Mouse (Mus musculus) testis, adult 2 months (tissue): Measurements from ENCODE around the gene Dlgap1. TPM values are rescaled to one million over a fixed set of nuclear protein-coding genes. Genes with fewer than 3 reads are reported as not detected.

Experiments
- H3K27ac ChIP-seq: fragments of 200-500 bp; 2 replicates; pipeline ENCODE4 v1.5.1; 2012; ENCODE audit warnings: low read depth, low read length; ENCODE audit not compliant: control insufficient read depth, insufficient read depth
- H3K27me3 ChIP-seq: fragments of 200-500 bp; 2 replicates; pipeline ENCODE4 v1.6.1; 2012; ENCODE audit warnings: mild to moderate bottlenecking, low read length, moderate library complexity; ENCODE audit not compliant: control insufficient read depth, insufficient read depth
- H3K36me3 ChIP-seq: fragments of 200-500 bp; 2 replicates; pipeline ENCODE4 v1.6.1; 2012; ENCODE audit warnings: mild to moderate bottlenecking, low read length; ENCODE audit not compliant: control insufficient read depth, insufficient read depth
- H3K4me1 ChIP-seq: fragments of 200-500 bp; 2 replicates; pipeline ENCODE4 v1.6.1; 2012; ENCODE audit warnings: low read length; ENCODE audit not compliant: control insufficient read depth, insufficient read depth
- H3K4me3 ChIP-seq: fragments of 200-500 bp; 2 replicates; pipeline ENCODE4 v1.5.1; 2012; ENCODE audit warnings: low read depth, mild to moderate bottlenecking, low read length, moderate library complexity, mixed read lengths; ENCODE audit not compliant: control insufficient read depth
- CTCF ChIP-seq: fragments of 200-500 bp; IDR thresholded peaks from 2 replicates; pipeline ENCODE4 v1.5.1; 2012; ENCODE audit warnings: low read depth, mild to moderate bottlenecking, inconsistent platforms, low read length, moderate library complexity; ENCODE audit not compliant: control insufficient read depth, insufficient read depth, insufficient replicate concordance
- POLR2A ChIP-seq: fragments of 200-500 bp; IDR thresholded peaks from 2 replicates; pipeline ENCODE4 v1.6.1; 2012; ENCODE audit warnings: low read depth, mild to moderate bottlenecking, inconsistent platforms, low read length, moderate library complexity; ENCODE audit not compliant: control insufficient read depth
- polyA plus RNA-seq: library from polyadenylated mRNA; depleted of rRNA; stranded (reverse); fragments of >200 nt; gene quantifications from 2 replicates; pipeline ENCODE4 v1.2.3, GENCODE M21; 2012

Gene Dlgap1
- polyA plus RNA-seq, 1 experiment, result 3.5 TPM

DNA sequence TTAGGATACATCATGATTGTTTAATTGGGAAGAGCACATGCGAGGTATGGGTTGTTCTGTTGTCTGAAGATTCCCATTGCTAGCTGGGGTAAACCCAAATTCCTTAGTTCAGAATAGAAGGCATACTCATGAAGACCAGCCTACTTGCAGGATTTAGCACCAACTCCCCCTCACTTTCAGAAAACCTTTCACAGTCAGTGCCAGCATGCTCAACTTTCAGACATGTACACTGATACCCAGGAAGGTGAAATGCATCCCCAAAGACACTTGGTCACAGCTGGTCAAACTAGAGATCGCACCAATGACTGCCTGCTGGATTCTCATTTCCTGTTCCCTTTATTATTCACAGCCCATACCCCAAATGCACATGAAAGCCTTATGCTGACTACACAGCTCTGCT, 318.8 kb downstream of the Dlgap1 start:
- H3K4me1 ChIP-seq, result no peaks in the 10 kb centered on the region
- no peak overlapping the region for H3K27ac ChIP-seq
- H3K36me3 ChIP-seq, result no peaks in the 10 kb centered on the region
- H3K4me3 ChIP-seq, result no peak overlapping the region
- TF ChIP-seq CTCF (no peak), POLR2A (no peak)
- no peaks in the 10 kb centered on the region for H3K27me3 ChIP-seq

DNA sequence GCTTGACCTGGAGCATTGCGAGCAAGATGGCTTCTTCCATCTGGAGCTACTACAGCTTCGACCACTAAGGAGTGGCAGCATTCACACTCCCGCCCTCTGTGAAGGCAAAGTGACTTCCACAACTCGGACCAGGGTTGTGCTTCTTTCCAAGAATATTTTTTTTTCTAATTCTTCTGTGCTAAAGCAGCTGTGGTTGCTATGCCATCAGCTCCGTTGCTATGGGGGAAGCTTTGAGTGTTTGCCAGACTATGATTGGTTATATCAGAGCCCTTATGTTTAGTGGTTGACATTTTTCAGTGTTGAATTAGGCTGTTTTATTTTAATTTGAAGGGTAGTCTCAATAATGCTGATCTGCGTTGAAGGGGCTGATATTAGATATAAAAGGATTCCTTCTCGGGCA, 325.2 kb downstream of the Dlgap1 start:
- no peaks in the 10 kb centered on the region for H3K27me3 ChIP-seq
- no peak overlapping the region for H3K4me3 ChIP-seq
- H3K36me3 ChIP-seq, result no peaks in the 10 kb centered on the region
- TF ChIP-seq CTCF, result no peak
- TF ChIP-seq POLR2A, result no peak
- H3K27ac ChIP-seq, result no peak overlapping the region
- H3K4me1 ChIP-seq, result no peaks in the 10 kb centered on the region

DNA sequence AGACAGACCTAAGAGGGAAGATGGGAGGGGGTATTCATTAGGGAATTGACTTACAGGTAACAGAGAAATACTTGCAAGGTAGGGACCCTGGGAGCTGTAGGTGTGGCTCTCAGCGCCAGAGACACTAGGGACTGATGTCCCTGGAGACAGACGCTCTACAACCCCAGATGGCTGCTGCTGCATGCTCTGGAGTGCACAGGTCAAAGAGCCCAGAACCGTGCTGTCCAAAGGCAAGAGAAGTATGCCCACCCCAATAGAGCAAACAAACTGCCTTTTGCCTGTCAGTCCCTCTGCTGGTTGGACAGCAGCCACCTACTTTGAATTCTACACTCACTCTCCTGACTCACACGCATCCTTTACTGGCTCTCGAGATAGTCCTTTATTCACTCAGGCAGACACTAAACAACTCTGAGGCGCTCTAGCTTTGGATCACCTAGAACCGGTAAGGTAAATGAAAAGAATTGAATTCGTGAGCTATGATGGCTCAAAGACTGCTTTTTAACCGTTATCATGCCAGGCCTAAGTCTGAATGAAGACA, 333.1 kb downstream of the Dlgap1 start:
- TF ChIP-seq CTCF, result no peak
- no peak for TF ChIP-seq POLR2A
- Histone ChIP-seq H3K36me3 (no peaks in the 10 kb centered on the region), H3K27ac (no peak overlapping the region)

DNA sequence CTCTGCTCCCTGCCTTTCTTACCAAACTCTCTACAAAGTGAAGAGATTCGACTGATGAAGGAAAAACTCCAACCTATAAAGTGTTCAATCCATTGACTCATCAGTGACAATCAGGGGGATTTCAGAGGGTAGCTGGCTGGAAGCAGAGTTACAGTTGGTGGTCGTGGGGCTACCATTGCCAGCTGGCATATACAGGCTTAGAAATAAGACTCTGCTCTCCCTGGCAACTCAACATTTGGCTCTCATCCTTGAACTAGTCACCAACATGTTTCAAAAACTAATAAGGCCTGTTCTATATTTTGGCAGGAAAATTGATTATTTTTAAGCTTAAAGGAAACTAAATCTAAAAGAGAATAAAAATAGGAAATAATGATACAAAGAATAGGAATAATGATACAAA, 333.8 kb downstream of the Dlgap1 start:
- H3K27ac ChIP-seq, result no peak overlapping the region
- H3K27me3 ChIP-seq, result no peaks in the 10 kb centered on the region
- no peaks in the 10 kb centered on the region for H3K4me1 ChIP-seq
- no peak for TF ChIP-seq CTCF
- no peak for TF ChIP-seq POLR2A
- H3K4me3 ChIP-seq, result no peak overlapping the region
- H3K36me3 ChIP-seq, result no peaks in the 10 kb centered on the region

More for the DNA sequence above, 333.1 kb downstream of the Dlgap1 start:
- Histone ChIP-seq H3K4me3 (no peak overlapping the region), H3K4me1 (no peaks in the 10 kb centered on the region), H3K27me3 (no peaks in the 10 kb centered on the region)

DNA sequence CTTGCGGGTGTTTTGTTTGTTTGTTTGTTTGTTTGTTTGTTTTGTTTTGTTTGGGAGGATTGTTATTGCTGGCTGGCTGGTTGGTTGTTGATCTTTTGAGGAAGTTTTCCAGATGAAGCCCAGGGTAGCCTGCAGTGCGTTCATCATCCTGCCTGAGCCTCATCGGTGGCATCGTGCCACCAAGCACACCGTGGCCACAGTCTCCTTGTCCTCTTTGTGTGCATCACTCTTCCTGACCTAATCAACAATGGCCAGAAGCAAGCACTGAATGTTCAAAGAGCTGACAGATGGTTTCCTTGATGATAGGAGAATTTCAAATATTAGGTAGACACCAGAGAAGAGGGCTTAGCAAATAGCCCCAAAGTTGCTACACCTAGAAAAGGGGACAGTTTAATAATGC, 336.1 kb downstream of the Dlgap1 start:
- H3K27me3 ChIP-seq, result no peaks in the 10 kb centered on the region
- no peak overlapping the region for H3K27ac ChIP-seq
- H3K36me3 ChIP-seq, result no peaks in the 10 kb centered on the region
- no peak overlapping the region for H3K4me3 ChIP-seq
- no peaks in the 10 kb centered on the region for H3K4me1 ChIP-seq
- no peak for TF ChIP-seq CTCF
- TF ChIP-seq POLR2A, result no peak

DNA sequence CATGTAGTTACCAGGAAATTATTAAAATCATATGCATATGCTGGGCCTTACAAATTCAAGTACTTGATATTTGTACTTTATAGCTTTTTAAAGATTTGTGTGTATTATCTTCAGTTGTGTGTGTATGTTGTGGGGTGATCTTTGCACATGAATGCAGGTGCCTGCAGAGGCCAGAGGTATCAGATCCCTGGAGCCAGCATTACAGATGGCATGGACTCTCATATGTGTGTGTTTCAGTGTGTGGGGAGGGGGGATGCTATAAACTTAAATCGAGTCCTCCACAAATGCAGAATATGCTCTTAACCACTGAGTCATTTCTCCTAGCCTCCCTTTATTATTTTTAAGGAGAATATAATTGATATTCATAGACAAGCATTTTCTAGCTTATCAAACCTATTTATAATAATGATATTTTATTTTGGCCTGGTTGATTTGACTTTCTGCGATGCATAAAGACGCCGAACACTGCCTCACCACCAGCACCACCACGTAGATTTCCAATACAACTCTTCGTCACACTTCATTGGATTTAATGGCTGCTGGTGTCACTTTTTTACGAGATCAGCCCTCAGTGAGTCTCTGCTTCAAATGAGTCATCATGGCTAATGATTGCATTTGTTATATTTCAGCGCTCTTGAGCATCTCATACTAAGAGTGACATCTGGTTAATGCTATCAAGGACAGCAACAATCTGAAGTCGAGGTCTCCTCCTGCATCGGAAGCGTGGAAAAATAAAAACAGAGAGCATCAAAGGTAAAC, 338.7 kb downstream of the Dlgap1 start:
- H3K27me3 ChIP-seq, result no peaks in the 10 kb centered on the region
- H3K27ac ChIP-seq, result no peak overlapping the region
- H3K4me3 ChIP-seq, result no peak overlapping the region
- TF ChIP-seq CTCF (no peak), POLR2A (no peak)
- no peaks in the 10 kb centered on the region for H3K4me1 ChIP-seq
- no peaks in the 10 kb centered on the region for H3K36me3 ChIP-seq

DNA sequence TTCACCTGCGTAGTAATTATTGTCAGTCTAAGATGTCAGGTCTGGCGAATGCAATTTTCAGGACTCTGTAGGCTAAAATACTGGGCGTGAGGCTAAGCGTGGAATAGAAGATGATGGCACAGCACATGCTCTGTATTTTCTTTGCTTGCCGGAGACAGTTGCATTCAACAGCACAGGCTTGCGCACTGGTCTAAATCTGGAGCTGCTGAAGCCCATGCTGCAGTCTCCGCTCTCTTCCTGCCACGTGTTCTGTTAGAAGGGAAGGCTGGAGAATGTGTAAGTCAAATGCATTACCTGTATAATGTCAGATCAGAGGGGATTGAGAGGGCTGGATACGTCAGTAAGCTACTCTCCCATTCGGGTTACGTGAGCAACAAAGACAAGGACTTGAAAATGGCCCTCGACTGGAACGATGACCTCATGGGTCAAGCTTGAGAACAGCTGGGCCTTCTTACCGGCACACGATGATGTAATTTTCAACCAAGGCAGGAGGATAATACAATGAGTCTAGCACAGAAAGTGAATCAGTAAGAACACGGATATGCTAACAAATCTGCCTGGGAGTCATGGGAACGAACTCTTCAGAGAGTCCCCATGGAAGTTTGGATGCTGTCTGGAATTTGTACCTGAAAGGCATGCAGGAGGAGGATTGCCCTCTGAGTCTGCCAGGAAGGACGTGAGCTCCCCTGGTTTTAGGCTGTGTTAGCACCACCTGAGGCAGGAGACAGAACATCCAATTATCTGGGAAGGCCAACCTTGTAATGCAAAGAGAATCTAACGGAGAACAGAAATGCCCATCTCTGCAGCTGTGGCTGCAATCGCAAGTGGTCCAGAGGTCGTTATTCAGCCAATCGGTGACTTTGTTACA, 339.7 kb downstream of the Dlgap1 start:
- no peaks in the 10 kb centered on the region for H3K36me3 ChIP-seq
- no peak overlapping the region for H3K27ac ChIP-seq
- no peaks in the 10 kb centered on the region for H3K4me1 ChIP-seq
- no peaks in the 10 kb centered on the region for H3K27me3 ChIP-seq
- no peak overlapping the region for H3K4me3 ChIP-seq
- no peak for TF ChIP-seq CTCF
- no peak for TF ChIP-seq POLR2A
